Mouse (Mus musculus): ENCODE results near the gene Lck. TPM values are rescaled to one million over a fixed set of nuclear protein-coding genes. Genes with fewer than 3 reads are reported as not detected.

The Lck gene
- polyA plus RNA-seq, 1 experiment from 2014 or later: 5.5 TPM

DNA sequence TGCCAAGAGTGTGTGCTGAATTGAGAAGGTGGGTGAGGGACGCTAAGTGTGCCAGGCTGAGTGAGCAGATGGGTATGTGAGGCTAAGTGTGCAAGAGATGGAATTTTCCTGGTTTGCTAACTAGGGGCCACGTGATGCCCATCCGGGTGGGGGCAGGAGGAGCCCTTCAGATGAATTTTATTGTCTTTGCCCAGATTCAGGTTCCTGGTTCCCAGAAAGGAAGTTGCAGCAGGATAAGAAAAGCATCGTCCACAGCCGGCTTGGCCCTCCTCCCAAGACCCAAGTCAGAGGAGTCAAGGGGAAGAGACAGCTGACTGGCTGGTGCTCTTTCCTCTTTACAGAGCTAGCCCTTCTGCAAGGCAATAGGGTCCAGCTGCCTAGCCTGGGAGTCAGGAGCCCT is 5.0 kb upstream of the Lck start, which contains the start of gene Fam167b:
TSS of gene Fam167b (minus strand) at position 84 of the 400 bp plus-strand sequence.
- DNase-seq (ENCODE audit: low spot score) (no peak), ATAC-seq (replicated peaks; ENCODE audit: low FRiP score) (no peak)
- Histone ChIP-seq H3K4me2 (peak within 1 kb of the TSS; percentile 42), H3K27me3 (replicated peaks; ENCODE audit: control insufficient read depth, insufficient read depth, low read length) (no peaks in the 10 kb centered on the region), H3K4me3 (ENCODE audit: low read depth, low read length) (no peak within 1 kb of the TSS), H3K4me1 (replicated peaks; ENCODE audit: control insufficient read depth, insufficient read depth, low read length) (peaks cover 4% of the 10 kb centered on the region), H3K9me3 (ENCODE audit: control insufficient read depth, low read length) (no peaks in the 10 kb centered on the region), H3K9ac (ENCODE audit: low read depth, low read length) (no peak within 1 kb of the TSS; the same call in 1 of the 2 replicates), H3K27ac (ENCODE audit: low read depth, low read length) (no peak within 1 kb of the TSS), H3K36me3 (ENCODE audit: control insufficient read depth, insufficient read depth, low read length) (no peaks in the 10 kb centered on the region)
- WGBS: 63% methylated on average over 5 of the region's 5 CpGs

- H3K4me1 ChIP-seq (replicated peaks; ENCODE audit: control insufficient read depth, insufficient read depth, low read length): peaks cover 4% of the 10 kb centered on the region
- no peaks in the 10 kb centered on the region for H3K9me3 ChIP-seq (ENCODE audit: control insufficient read depth, low read length)
- no peak for ATAC-seq (replicated peaks; ENCODE audit: low FRiP score)
- DNase-seq (ENCODE audit: low spot score): no peak
- H3K4me3 ChIP-seq (ENCODE audit: low read depth, low read length): no peak overlapping the region
- WGBS: 73% methylated on average over 7 of the region's 7 CpGs
- no peak overlapping the region for H3K27ac ChIP-seq (ENCODE audit: low read depth, low read length)
- no peak overlapping the region; the same call in 1 of the 2 replicates for H3K9ac ChIP-seq (ENCODE audit: low read depth, low read length)
- H3K36me3 ChIP-seq (ENCODE audit: control insufficient read depth, insufficient read depth, low read length): no peaks in the 10 kb centered on the region
- H3K4me2 ChIP-seq: peak overlapping the region; percentile 42; the same call in 1 of the 2 replicates
- no peaks in the 10 kb centered on the region for H3K27me3 ChIP-seq (replicated peaks; ENCODE audit: control insufficient read depth, insufficient read depth, low read length)
Observed at GRCm38 (mm10) chr4:129577688-129578087, 4.2 kb upstream of the Lck start.

- no peak for ATAC-seq (replicated peaks; ENCODE audit: low FRiP score)
- H3K36me3 ChIP-seq (ENCODE audit: control insufficient read depth, insufficient read depth, low read length): no peaks in the 10 kb centered on the region
- no peaks in the 10 kb centered on the region for H3K9me3 ChIP-seq (ENCODE audit: control insufficient read depth, low read length)
- H3K9ac ChIP-seq (ENCODE audit: low read depth, low read length): no peak overlapping the region
- H3K27ac ChIP-seq (ENCODE audit: low read depth, low read length): no peak overlapping the region
- peaks cover 4% of the 10 kb centered on the region for H3K4me1 ChIP-seq (replicated peaks; ENCODE audit: control insufficient read depth, insufficient read depth, low read length)
- no peaks in the 10 kb centered on the region for H3K27me3 ChIP-seq (replicated peaks; ENCODE audit: control insufficient read depth, insufficient read depth, low read length)
- H3K4me2 ChIP-seq: peak overlapping the region; percentile 42
- 36% methylated on average over 21 of the region's 21 CpGs for WGBS
- DNase-seq (ENCODE audit: low spot score): peak; percentile 56
- no peak overlapping the region; the same call in 1 of the 2 replicates for H3K4me3 ChIP-seq (ENCODE audit: low read depth, low read length)
Observed at GRCm38 (mm10) chr4:129576863-129577491, 3.5 kb upstream of the Lck start.

DNA sequence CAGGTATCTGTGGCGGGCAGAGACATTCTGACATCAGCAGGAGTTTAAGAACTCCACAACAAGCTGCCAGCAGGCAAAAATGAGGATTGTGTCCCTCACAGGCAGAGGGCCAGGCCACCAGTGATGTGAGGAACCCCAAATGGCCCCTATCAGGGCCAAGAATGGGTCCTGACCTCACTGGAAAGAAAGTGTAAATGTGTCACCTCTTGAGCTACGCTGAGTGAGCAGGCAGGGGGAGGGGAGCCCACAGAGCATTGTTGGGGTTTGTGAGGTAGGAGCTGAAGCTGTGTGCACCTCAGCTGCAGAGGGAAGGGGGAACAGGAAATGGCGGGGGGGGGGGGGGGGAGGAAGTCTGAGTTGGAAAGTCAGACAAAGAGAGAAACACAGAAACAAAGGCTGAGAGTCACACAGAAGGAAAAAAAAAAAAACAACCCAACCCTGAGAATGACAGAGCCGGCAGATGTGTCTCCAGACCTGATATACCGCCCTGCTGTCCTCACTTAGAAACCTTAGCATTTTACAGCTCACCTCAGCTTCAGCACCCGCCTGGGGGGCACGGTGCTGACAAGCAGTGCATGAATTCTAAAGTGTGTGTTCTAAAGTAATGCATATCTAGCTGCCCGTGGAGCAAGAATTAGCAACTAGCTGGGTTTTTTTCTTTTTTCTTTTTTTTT is 1.9 kb upstream of the Lck start:
- ATAC-seq (replicated peaks; ENCODE audit: low FRiP score) (no peak), DNase-seq (ENCODE audit: low spot score) (no peak)
- Histone ChIP-seq H3K9me3 (ENCODE audit: control insufficient read depth, low read length) (no peaks in the 10 kb centered on the region), H3K36me3 (ENCODE audit: control insufficient read depth, insufficient read depth, low read length) (no peaks in the 10 kb centered on the region), H3K4me3 (ENCODE audit: low read depth, low read length) (no peak overlapping the region), H3K4me1 (replicated peaks; ENCODE audit: control insufficient read depth, insufficient read depth, low read length) (peaks cover 4% of the 10 kb centered on the region), H3K9ac (ENCODE audit: low read depth, low read length) (no peak overlapping the region), H3K27ac (ENCODE audit: low read depth, low read length) (no peak overlapping the region; the same call in 1 of the 2 replicates), H3K4me2 (peak overlapping the region; percentile 19; the same call in 1 of the 2 replicates), H3K27me3 (replicated peaks; ENCODE audit: control insufficient read depth, insufficient read depth, low read length) (no peaks in the 10 kb centered on the region)
- WGBS: 39% methylated on average over 7 of the region's 8 CpGs

- Histone ChIP-seq H3K27me3 (replicated peaks; ENCODE audit: control insufficient read depth, insufficient read depth, low read length) (no peaks in the 10 kb centered on the region), H3K4me2 (no peak overlapping the region), H3K4me1 (replicated peaks; ENCODE audit: control insufficient read depth, insufficient read depth, low read length) (peaks cover 4% of the 10 kb centered on the region), H3K9ac (ENCODE audit: low read depth, low read length) (no peak overlapping the region), H3K27ac (ENCODE audit: low read depth, low read length) (peak overlapping the region; percentile 53; the same call in 1 of the 2 replicates), H3K4me3 (ENCODE audit: low read depth, low read length) (no peak overlapping the region), H3K9me3 (ENCODE audit: control insufficient read depth, low read length) (no peaks in the 10 kb centered on the region), H3K36me3 (ENCODE audit: control insufficient read depth, insufficient read depth, low read length) (no peaks in the 10 kb centered on the region)
- no peak for ATAC-seq (replicated peaks; ENCODE audit: low FRiP score)
- WGBS: 95% methylated on average over 4 of the region's 4 CpGs
- DNase-seq (ENCODE audit: low spot score): no peak
Observed at GRCm38 (mm10) chr4:129573093-129573370, 409 bp downstream of the Lck start.

DNA sequence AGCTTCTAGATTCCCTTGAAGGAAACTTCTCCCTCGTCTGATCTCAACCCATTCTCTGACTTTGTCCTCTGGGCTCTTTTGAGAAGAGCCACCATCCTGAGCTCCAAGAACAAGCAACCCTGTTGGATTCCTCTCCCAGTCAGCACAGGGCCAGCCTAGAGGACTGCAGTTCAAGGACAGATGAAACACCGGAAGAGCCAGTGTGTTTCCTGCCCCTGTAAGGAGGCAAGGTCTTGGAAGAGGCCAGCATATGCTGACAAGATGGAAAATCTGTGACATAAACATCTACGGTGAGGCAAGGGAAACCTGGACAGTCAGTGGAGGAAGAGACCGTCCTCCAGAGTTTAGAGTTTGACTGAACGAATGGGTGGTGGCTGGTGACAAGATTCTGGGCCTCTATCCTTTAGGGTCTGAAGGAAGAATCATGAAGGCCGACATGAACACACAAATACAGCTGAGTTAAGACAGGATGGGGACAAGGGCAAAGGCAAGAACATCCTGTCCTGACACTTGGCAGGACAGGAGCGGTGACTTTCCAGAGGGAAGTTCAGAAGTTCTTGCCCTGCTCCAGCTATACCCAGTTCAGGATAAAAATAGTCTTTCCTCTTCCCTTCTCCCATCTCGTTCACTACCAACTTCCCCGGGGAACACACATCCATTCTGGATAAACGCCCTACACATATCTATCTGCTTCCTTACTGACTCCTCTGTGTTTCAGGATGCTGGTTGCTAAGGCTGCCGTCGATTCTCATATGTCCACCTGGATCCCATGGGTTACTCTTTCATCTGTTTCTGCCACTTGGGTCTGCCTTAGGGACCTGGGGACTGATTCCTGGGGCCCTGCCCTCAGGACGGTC is 977 bp downstream of the Lck start:
- Histone ChIP-seq H3K4me3 (ENCODE audit: low read depth, low read length) (no peak overlapping the region), H3K9ac (ENCODE audit: low read depth, low read length) (no peak overlapping the region), H3K9me3 (ENCODE audit: control insufficient read depth, low read length) (no peaks in the 10 kb centered on the region), H3K36me3 (ENCODE audit: control insufficient read depth, insufficient read depth, low read length) (no peaks in the 10 kb centered on the region), H3K4me2 (no peak overlapping the region), H3K27ac (ENCODE audit: low read depth, low read length) (peak overlapping the region; percentile 53; the same call in 1 of the 2 replicates), H3K4me1 (replicated peaks; ENCODE audit: control insufficient read depth, insufficient read depth, low read length) (peaks cover 4% of the 10 kb centered on the region), H3K27me3 (replicated peaks; ENCODE audit: control insufficient read depth, insufficient read depth, low read length) (no peaks in the 10 kb centered on the region)
- 72% methylated on average over 13 of the region's 13 CpGs for WGBS
- DNase-seq (ENCODE audit: low spot score) (no peak), ATAC-seq (replicated peaks; ENCODE audit: low FRiP score) (no peak)

DNA sequence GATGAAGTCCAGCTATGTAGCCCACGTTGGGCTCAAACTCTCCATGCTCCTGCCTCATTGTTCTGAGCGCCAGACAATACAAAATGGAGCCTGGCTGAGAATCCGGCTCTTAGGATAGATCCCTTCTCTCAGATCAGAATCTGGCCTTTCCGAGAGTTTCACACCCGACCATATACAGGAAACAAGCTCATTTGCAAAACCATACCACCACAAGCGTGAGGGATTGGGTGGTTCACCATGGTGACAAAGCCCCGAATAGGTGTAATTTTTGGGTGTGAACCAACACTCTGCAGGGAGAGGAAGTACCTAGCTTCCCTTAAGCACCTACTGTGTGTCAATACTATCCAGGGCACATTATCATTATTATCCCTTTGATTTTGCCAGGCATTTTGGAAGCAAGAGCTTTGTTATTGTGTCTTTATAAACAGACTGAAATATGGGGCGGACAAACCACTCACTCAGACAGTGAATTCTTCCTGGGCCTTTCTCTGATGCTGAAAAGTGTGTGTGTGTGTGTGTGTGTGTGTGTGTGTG is 1.8 kb downstream of the Lck start:
- H3K36me3 ChIP-seq (ENCODE audit: control insufficient read depth, insufficient read depth, low read length): no peaks in the 10 kb centered on the region
- H3K9me3 ChIP-seq (ENCODE audit: control insufficient read depth, low read length): no peaks in the 10 kb centered on the region
- no peaks in the 10 kb centered on the region for H3K27me3 ChIP-seq (replicated peaks; ENCODE audit: control insufficient read depth, insufficient read depth, low read length)
- no peak overlapping the region for H3K4me2 ChIP-seq
- DNase-seq (ENCODE audit: low spot score) (no peak), ATAC-seq (replicated peaks; ENCODE audit: low FRiP score) (no peak)
- no peak overlapping the region for H3K27ac ChIP-seq (ENCODE audit: low read depth, low read length)
- no peak overlapping the region for H3K9ac ChIP-seq (ENCODE audit: low read depth, low read length)
- 73% methylated on average over 8 of the region's 8 CpGs for WGBS
- peaks cover 4% of the 10 kb centered on the region for H3K4me1 ChIP-seq (replicated peaks; ENCODE audit: control insufficient read depth, insufficient read depth, low read length)
- H3K4me3 ChIP-seq (ENCODE audit: low read depth, low read length): no peak overlapping the region

DNA sequence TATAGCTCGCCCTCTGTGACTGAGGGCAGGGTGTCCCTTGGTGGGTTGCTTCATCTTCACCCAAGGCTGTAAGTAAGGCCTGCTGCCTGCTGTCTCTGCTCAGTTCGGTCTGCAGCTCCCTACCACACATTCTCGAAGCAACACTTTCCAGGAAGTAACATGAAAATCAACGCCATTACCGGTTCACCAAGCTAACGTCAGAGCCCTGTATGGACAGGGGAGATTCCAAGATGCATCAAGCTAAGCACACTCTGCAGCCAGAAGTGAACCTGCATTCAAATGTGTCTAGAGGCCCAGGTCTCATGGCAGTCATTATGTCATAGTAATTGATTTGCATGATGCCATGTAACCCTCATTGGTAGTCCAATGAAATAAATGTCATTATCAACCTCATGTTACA is 3.4 kb downstream of the Lck start:
- no peak overlapping the region for H3K4me3 ChIP-seq (ENCODE audit: low read depth, low read length)
- peaks cover 1% of the 10 kb centered on the region for H3K4me1 ChIP-seq (replicated peaks; ENCODE audit: control insufficient read depth, insufficient read depth, low read length)
- 81% methylated on average over 6 of the region's 6 CpGs for WGBS
- H3K27me3 ChIP-seq (replicated peaks; ENCODE audit: control insufficient read depth, insufficient read depth, low read length): no peaks in the 10 kb centered on the region
- H3K4me2 ChIP-seq: no peak overlapping the region
- no peak for ATAC-seq (replicated peaks; ENCODE audit: low FRiP score)
- no peaks in the 10 kb centered on the region for H3K36me3 ChIP-seq (ENCODE audit: control insufficient read depth, insufficient read depth, low read length)
- no peak overlapping the region for H3K9ac ChIP-seq (ENCODE audit: low read depth, low read length)
- no peak overlapping the region for H3K27ac ChIP-seq (ENCODE audit: low read depth, low read length)
- H3K9me3 ChIP-seq (ENCODE audit: control insufficient read depth, low read length): no peaks in the 10 kb centered on the region
- DNase-seq (ENCODE audit: low spot score): no peak

Data from liver, embryonic 11.5 days (tissue).